Mouse (Mus musculus) heart, adult 2 months (tissue): ENCODE measurements at regions not wholly inside any gene's neighbourhood (a gene's known extent, or its start where the extent isn't known, plus 50 kb on each side); places are given as distances from the start of the nearest gene placed in this dataset.
A peak's percentile ranks its signal among the peaks of the same experiment; 100 is the strongest.
"Not testable (repeated sequence)": the region's sequence is repeated elsewhere in the genome, so short reads cannot be mapped to it uniquely, and the experiment has no call there.

Source experiments
- DNase-seq, 2 experiments: peaks; one replicate each; pipeline ENCODE4 v3.0.0; 2021
- H3K27ac ChIP-seq: fragments of 200-600 bp; 2 replicates; pipeline ENCODE4 v1.8.1; 2022
- H3K27me3 ChIP-seq: fragments of 200-500 bp; 2 replicates; pipeline ENCODE4 v1.6.1; 2012; ENCODE audit warnings: mild to moderate bottlenecking, low read length, inconsistent platforms, mixed read lengths; ENCODE audit not compliant: control insufficient read depth, insufficient read depth
- H3K36me3 ChIP-seq: fragments of 200-500 bp; 2 replicates; pipeline ENCODE4 v1.6.1; 2012; ENCODE audit warnings: low read length, inconsistent platforms; ENCODE audit not compliant: control insufficient read depth, insufficient read depth
- H3K4me1 ChIP-seq: fragments of 200-500 bp; 2 replicates; pipeline ENCODE4 v1.6.1; 2011; ENCODE audit warnings: low read length; ENCODE audit not compliant: control insufficient read depth, insufficient read depth
- H3K4me3 ChIP-seq: fragments of 200-600 bp; 2 replicates; pipeline ENCODE4 v1.8.1; 2022
- H3K79me2 ChIP-seq: fragments of 200-500 bp; replicated peaks from 2 replicates; pipeline ENCODE4 v1.6.1; 2012; ENCODE audit warnings: mild to moderate bottlenecking, inconsistent platforms, low read length, moderate library complexity, mixed read lengths; ENCODE audit not compliant: control insufficient read depth, insufficient read depth
- H3K9ac ChIP-seq: fragments of 200-500 bp; 2 replicates; pipeline ENCODE4 v1.6.1; 2012; ENCODE audit warnings: low read depth, mild to moderate bottlenecking, control low read depth, inconsistent platforms, low read length, mixed read lengths
- CTCF ChIP-seq: fragments of 200-600 bp; IDR thresholded peaks from 2 replicates; pipeline ENCODE4 v1.8.1; 2022; ENCODE audit warnings: antibody characterized with exemption, mild to moderate bottlenecking, moderate library complexity
- EP300 ChIP-seq: fragments of 200-500 bp; IDR thresholded peaks from 2 replicates; pipeline ENCODE4 v1.6.1; 2011; ENCODE audit warnings: low read depth, low read length, control low read depth; ENCODE audit not compliant: insufficient read depth
- POLR2A ChIP-seq: fragments of 200-500 bp; IDR thresholded peaks from 2 replicates; pipeline ENCODE4 v1.6.1; 2011; ENCODE audit warnings: mild to moderate bottlenecking, low read depth, low read length, control low read depth; ENCODE audit not compliant: insufficient read depth
- WGBS: fragments of 180-500 bp; shearing (Covaris S2); methylation state at CpG from one replicate; pipeline ENCODE4 v1.1.7; 2018; 5-methylcytosine and 5-hydroxymethylcytosine counted together
- intact Hi-C: fragments of 180-260 bp; cut with DNase I; formaldehyde crosslinking; loops from one replicate; pipeline ENCODE4 v1.15.1; 2025

GRCm38 (mm10) chr9:94148474-94148873 lies 389.4 kb downstream of the 1190002N15Rik start:
- Histone ChIP-seq H3K27ac (no peak overlapping the region), H3K9ac (no peak overlapping the region), H3K79me2 (no peaks in the 10 kb centered on the region), H3K36me3 (no peaks in the 10 kb centered on the region), H3K4me1 (no peaks in the 10 kb centered on the region), H3K4me3 (no peak overlapping the region), H3K27me3 (no peaks in the 10 kb centered on the region)
- intact Hi-C loops: no loop called here
- no peak for DNase-seq
- WGBS: 95% methylated on average over 1 of the region's 1 CpGs
- no peak for TF ChIP-seq POLR2A

GRCm38 (mm10) chr9:94146787-94147186 lies 391.1 kb downstream of the 1190002N15Rik start:
- H3K27ac ChIP-seq: no peak overlapping the region
- no peaks in the 10 kb centered on the region for H3K4me1 ChIP-seq
- H3K4me3 ChIP-seq: no peak overlapping the region
- DNase-seq: no peak
- 75% methylated on average over 3 of the region's 3 CpGs for WGBS
- intact Hi-C loops: no loop called here
- H3K36me3 ChIP-seq: no peaks in the 10 kb centered on the region
- no peak overlapping the region for H3K9ac ChIP-seq
- H3K79me2 ChIP-seq: no peaks in the 10 kb centered on the region
- no peak for TF ChIP-seq CTCF
- TF ChIP-seq POLR2A: no peak
- no peak for TF ChIP-seq EP300
- H3K27me3 ChIP-seq: no peaks in the 10 kb centered on the region

GRCm38 (mm10) chr9:94136444-94136843 lies 401.4 kb downstream of the 1190002N15Rik start:
- DNase-seq: peak in 1 of 2 experiments; percentile 32
- no peak overlapping the region for H3K4me3 ChIP-seq
- no peak overlapping the region for H3K27ac ChIP-seq
- no peaks in the 10 kb centered on the region for H3K79me2 ChIP-seq
- intact Hi-C loops: no loop called here
- no peaks in the 10 kb centered on the region for H3K27me3 ChIP-seq
- H3K36me3 ChIP-seq: no peaks in the 10 kb centered on the region
- WGBS: 19% methylated on average over 1 of the region's 1 CpGs
- no peak overlapping the region for H3K9ac ChIP-seq
- TF ChIP-seq POLR2A (no peak), EP300 (no peak), CTCF (no peak)
- no peaks in the 10 kb centered on the region for H3K4me1 ChIP-seq

- Histone ChIP-seq H3K4me3 (no peak overlapping the region), H3K9ac (no peak overlapping the region), H3K36me3 (no peaks in the 10 kb centered on the region), H3K27me3 (no peaks in the 10 kb centered on the region), H3K4me1 (no peaks in the 10 kb centered on the region), H3K27ac (no peak overlapping the region), H3K79me2 (no peaks in the 10 kb centered on the region)
- no peak for DNase-seq
- TF ChIP-seq POLR2A (no peak), CTCF (no peak), EP300 (no peak)
- WGBS: 83% methylated on average over 2 of the region's 2 CpGs
- intact Hi-C loops: no loop called here
Observed at GRCm38 (mm10) chr9:94133682-94134081, 404.2 kb downstream of the 1190002N15Rik start.

- Histone ChIP-seq H3K27ac (no peak overlapping the region), H3K79me2 (no peaks in the 10 kb centered on the region), H3K4me1 (no peaks in the 10 kb centered on the region), H3K27me3 (no peaks in the 10 kb centered on the region), H3K4me3 (no peak overlapping the region), H3K9ac (no peak overlapping the region), H3K36me3 (no peaks in the 10 kb centered on the region)
- 47% methylated on average over 1 of the region's 1 CpGs for WGBS
- intact Hi-C loops: no loop called here
- TF ChIP-seq EP300 (no peak), CTCF (no peak), POLR2A (no peak)
- no peak for DNase-seq
Observed at GRCm38 (mm10) chr9:94131367-94131766, 406.5 kb downstream of the 1190002N15Rik start.

- Histone ChIP-seq H3K4me3 (no peak overlapping the region), H3K27me3 (no peaks in the 10 kb centered on the region), H3K4me1 (no peaks in the 10 kb centered on the region), H3K79me2 (no peaks in the 10 kb centered on the region), H3K9ac (no peak overlapping the region), H3K36me3 (no peaks in the 10 kb centered on the region), H3K27ac (no peak overlapping the region)
- intact Hi-C loops: no loop called here
- 63% methylated on average over 5 of the region's 5 CpGs for WGBS
- peak; percentile 20 to 47 for DNase-seq
- TF ChIP-seq POLR2A (no peak), EP300 (no peak), CTCF (no peak)
Observed at GRCm38 (mm10) chr9:94116961-94117360, 420.9 kb downstream of the 1190002N15Rik start.

- H3K27ac ChIP-seq, H3K4me1 ChIP-seq, intact Hi-C loops, H3K27me3 ChIP-seq, H3K4me3 ChIP-seq, H3K79me2 ChIP-seq, H3K9ac ChIP-seq, DNase-seq, H3K36me3 ChIP-seq: not testable (repeated sequence)
- 47% methylated on average over 1 of the region's 1 CpGs for WGBS
Observed at GRCm38 (mm10) chr9:94107701-94108100, 430.2 kb downstream of the 1190002N15Rik start.
